Mouse (Mus musculus) embryonic stem cell, embryonic (primary cell): Measurements from ENCODE around the gene Abcb10.

ENCODE experiments used
- CTCF ChIA-PET, 4 experiments: fragments of 300-600 bp in 2 of 4; fragments of 350-600 bp in 2 of 4; sonication (Branson Sonifier 250); formaldehyde crosslinking; loops; one replicate each; lab custom pipeline; 2022; ENCODE audit warnings: inconsistent platforms in 2 of 4; lab: Charles Lee
- POLR2A ChIA-PET, 4 experiments: fragments of 300-600 bp in 2 of 4; fragments of 350-600 bp in 2 of 4; sonication (Branson Sonifier 250); formaldehyde crosslinking; loops; one replicate each; lab custom pipeline; 2022; ENCODE audit warnings: antibody characterized with exemption in 4 of 4, inconsistent platforms in 1 of 4; lab: Charles Lee

The Abcb10 gene

GRCm38 (mm10) chr8:123959473-123959872 lies 23.4 kb downstream of the Abcb10 start:
- POLR2A ChIA-PET, result interaction anchor here in 2 of 4 experiments (0.5 to 3.4 kb wide), 3 partner anchors 10 to 65 kb away, joined by 3 to 17 read pairs (median 6); partner anchors contain the start of gene Nup133 (in 2 of the 2)
- CTCF ChIA-PET, result no interaction called here

GRCm38 (mm10) chr8:123958130-123958529 lies 24.8 kb downstream of the Abcb10 start:
- POLR2A ChIA-PET, result interaction anchor here in 2 of 4 experiments (0.7 to 3.4 kb wide), 5 partner anchors 9 to 67 kb away, joined by 3 to 17 read pairs (median 4); partner anchors contain the start of genes Nup133 (in 2 of the 2) and Abcb10 (in 1 of the 2)

DNA sequence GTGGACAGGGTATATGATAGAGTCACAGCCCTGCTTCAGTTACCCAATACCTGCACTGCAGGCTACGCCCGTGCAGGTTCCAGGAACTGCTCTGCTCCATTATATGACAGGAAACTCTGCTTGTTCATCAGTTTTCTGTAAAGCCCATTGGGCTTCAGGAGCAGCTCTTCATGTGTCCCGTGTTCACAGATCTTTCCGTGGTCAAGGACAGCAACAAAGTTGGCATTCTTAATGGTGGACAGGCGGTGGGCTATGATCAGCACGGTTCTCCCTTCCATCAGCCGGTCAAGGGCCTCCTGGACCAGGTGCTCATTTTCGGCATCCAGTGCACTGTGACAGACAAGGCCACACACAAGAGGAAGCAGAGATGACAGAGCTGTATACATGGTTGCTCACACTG lies 28.7 kb downstream of the Abcb10 start:
- CTCF ChIA-PET, result no interaction called here
- POLR2A ChIA-PET, result interaction anchor here in 1 of 4 experiments (0.5 kb wide), 1 partner anchor 809 kb away, joined by 3 read pairs; no protein-coding TSS in a partner anchor

More at GRCm38 (mm10) chr8:123958130-123958529, 24.8 kb downstream of the Abcb10 start:
- CTCF ChIA-PET, result interaction anchor here in 1 of 4 experiments (1.0 to 1.3 kb wide), 2 partner anchors 8 to 35 kb away, joined by 3 to 9 read pairs; no protein-coding TSS in a partner anchor

- POLR2A ChIA-PET, result interaction anchor here in 1 of 4 experiments (1.2 kb wide), 1 partner anchor 35 kb away, joined by 3 read pairs; no protein-coding TSS in a partner anchor
- CTCF ChIA-PET, result no interaction called here
Measured at GRCm38 (mm10) chr8:123953686-123954085, 29.2 kb downstream of the Abcb10 start.

- CTCF ChIA-PET, result interaction anchor here (0.6 to 2.4 kb wide), 48 partner anchors 8 to 461 kb away, joined by 3 to 17 read pairs (median 4); partner anchors contain the start of gene Abcb10 (in 1 of the 4)
- POLR2A ChIA-PET, result interaction anchor here (0.6 to 3.5 kb wide), 49 partner anchors 8 to 576 kb away, joined by 3 to 23 read pairs (median 6); partner anchors contain the start of genes Abcb10 (in 3 of the 4), Ccsap (in 1 of the 4), Taf5l (in 1 of the 4) and Urb2 (in 1 of the 4)
Measured at GRCm38 (mm10) chr8:123950077-123950802, 32.7 kb downstream of the Abcb10 start.

DNA sequence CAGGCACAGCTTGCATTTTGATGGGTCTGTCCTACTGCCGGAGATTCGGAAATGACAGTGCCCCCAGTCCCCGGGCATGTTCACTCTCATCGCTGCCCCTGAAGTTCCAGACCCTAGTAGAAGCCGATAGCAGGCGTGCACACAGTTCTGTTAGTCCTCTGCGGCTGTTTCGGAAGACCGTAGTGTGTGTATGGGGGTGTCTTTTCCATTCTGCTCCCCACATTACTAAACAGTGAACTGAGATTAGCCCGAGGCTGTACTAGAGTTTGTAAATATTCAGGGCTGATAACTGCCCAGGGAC lies 33.3 kb downstream of the Abcb10 start:
- CTCF ChIA-PET, result interaction anchor here (0.6 to 2.4 kb wide), 37 partner anchors 8 to 655 kb away, joined by 3 to 17 read pairs (median 5); partner anchors contain the start of gene Abcb10 (in 1 of the 4)
- POLR2A ChIA-PET, result interaction anchor here (0.6 to 3.5 kb wide), 54 partner anchors 8 to 1337 kb away, joined by 3 to 23 read pairs (median 5); partner anchors contain the start of genes Abcb10 (in 3 of the 4), Ccsap (in 1 of the 4), Taf5l (in 1 of the 4) and Urb2 (in 1 of the 4)

- ChIA-PET CTCF (interaction anchor here in 3 of 4 experiments (0.5 to 2.4 kb wide), 18 partner anchors 8 to 655 kb away, joined by 3 to 12 read pairs (median 4); no protein-coding TSS in a partner anchor), POLR2A (interaction anchor here (0.6 to 3.5 kb wide), 45 partner anchors 9 to 1337 kb away, joined by 3 to 23 read pairs (median 6); partner anchors contain the start of genes Abcb10 (in 3 of the 4), Taf5l (in 1 of the 4) and Urb2 (in 1 of the 4))
Measured at GRCm38 (mm10) chr8:123948942-123949685, 33.8 kb downstream of the Abcb10 start, which contains the start of gene Nup133. TSS of gene Nup133 (minus strand) at chr8:123949265.

GRCm38 (mm10) chr8:123929026-123929425 lies 53.9 kb downstream of the Abcb10 start:
- CTCF ChIA-PET, result no interaction called here
- POLR2A ChIA-PET, result no interaction called here

- ChIA-PET POLR2A (interaction anchor here in 3 of 4 experiments (0.5 to 6.7 kb wide), 9 partner anchors 11 to 741 kb away, joined by 3 to 31 read pairs (median 4); partner anchors contain the start of gene Nup133 (in 2 of the 3)), CTCF (interaction anchor here in 3 of 4 experiments (0.7 to 3.0 kb wide), 30 partner anchors 10 to 648 kb away, joined by 3 to 17 read pairs (median 6); partner anchors contain the start of gene Acta1 (in 1 of the 3))
Measured at GRCm38 (mm10) chr8:123925671-123926070, 57.3 kb downstream of the Abcb10 start.

GRCm38 (mm10) chr8:123924719-123925118 lies 58.2 kb downstream of the Abcb10 start:
- POLR2A ChIA-PET, result interaction anchor here in 2 of 4 experiments (0.6 to 6.7 kb wide), 13 partner anchors 8 to 107 kb away, joined by 3 to 31 read pairs (median 3); partner anchors contain the start of gene Nup133 (in 1 of the 2)

GRCm38 (mm10) chr8:123914635-123915034 lies 68.3 kb downstream of the Abcb10 start:
- CTCF ChIA-PET, result interaction anchor here in 2 of 4 experiments (1.5 to 2.0 kb wide), 1 partner anchor 10 kb away, joined by 6 to 10 read pairs; no protein-coding TSS in a partner anchor
- POLR2A ChIA-PET, result no interaction called here

More at GRCm38 (mm10) chr8:123924719-123925118, 58.2 kb downstream of the Abcb10 start:
- CTCF ChIA-PET, result interaction anchor here (0.5 to 3.0 kb wide), 82 partner anchors 8 to 739 kb away, joined by 3 to 17 read pairs (median 4); partner anchors contain the start of genes Acta1 (in 2 of the 4), Nup133 (in 2 of the 4), 2310022B05Rik (in 1 of the 4) and Abcb10 (in 1 of the 4)

DNA sequence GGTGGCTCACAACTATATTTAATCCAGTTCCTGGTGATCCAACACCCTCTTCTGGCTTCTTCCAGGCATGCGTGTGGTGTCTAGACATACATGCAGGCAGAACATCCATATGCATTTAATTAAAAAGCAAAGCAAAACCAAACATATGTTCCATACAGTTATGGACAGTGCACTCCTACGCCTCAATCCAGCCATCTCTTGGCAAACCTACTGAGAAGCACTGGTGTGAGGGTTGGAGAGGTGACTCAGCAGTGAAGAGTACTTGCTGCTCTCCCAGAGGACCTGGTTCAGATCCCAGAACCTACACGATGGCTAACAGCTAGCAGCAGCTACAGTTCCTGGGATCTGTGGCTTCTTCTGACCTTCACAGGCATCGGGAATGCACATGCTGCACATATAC lies 70.7 kb downstream of the Abcb10 start:
- ChIA-PET POLR2A (interaction anchor here in 1 of 4 experiments (1.0 kb wide), 1 partner anchor 37 kb away, joined by 4 read pairs; the partner anchor contains the start of gene Nup133), CTCF (interaction anchor here in 2 of 4 experiments (1.1 to 1.3 kb wide), 2 partner anchors 12 kb away, joined by 3 to 5 read pairs; no protein-coding TSS in a partner anchor)

DNA sequence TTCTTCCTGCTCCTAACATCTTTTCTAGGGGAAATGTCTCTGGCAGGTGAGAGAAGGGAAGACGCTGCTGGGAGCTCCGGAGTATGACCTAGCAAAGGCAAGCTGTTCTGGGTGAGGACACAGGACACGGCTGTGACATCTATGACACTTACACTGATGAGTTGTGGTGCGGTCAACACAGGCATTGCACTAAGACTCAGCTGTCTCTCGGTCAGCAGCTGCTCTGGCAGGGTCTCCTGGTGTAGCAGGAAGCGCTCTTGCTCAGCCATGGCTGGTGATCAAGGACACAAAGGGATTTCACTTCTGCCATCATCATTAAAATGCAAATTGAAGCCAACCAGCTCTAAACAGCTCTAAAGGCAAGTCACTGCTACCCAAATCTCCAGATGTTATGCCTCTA lies 75.3 kb downstream of the Abcb10 start:
- ChIA-PET POLR2A (interaction anchor here in 2 of 4 experiments (0.5 to 1.8 kb wide), 8 partner anchors 11 to 121 kb away, joined by 3 to 4 read pairs (median 3); no protein-coding TSS in a partner anchor), CTCF (interaction anchor here in 2 of 4 experiments (0.8 to 2.1 kb wide), 7 partner anchors 17 to 118 kb away, joined by 3 to 11 read pairs (median 6); no protein-coding TSS in a partner anchor)

GRCm38 (mm10) chr8:123902653-123903052 lies 80.3 kb downstream of the Abcb10 start:
- ChIA-PET POLR2A (interaction anchor here in 1 of 4 experiments (1.0 kb wide), 1 partner anchor 53 kb away, joined by 3 read pairs; no protein-coding TSS in a partner anchor), CTCF (interaction anchor here in 3 of 4 experiments (0.6 to 1.1 kb wide), 4 partner anchors 22 to 80 kb away, joined by 3 to 5 read pairs (median 4); no protein-coding TSS in a partner anchor)
